Mouse (Mus musculus) small intestine, adult 2 months (tissue): Measurements from ENCODE around the gene Timm17a. TPM values are rescaled to one million over a fixed set of nuclear protein-coding genes. Genes with fewer than 3 reads are reported as not detected.
A peak's percentile ranks its signal among the peaks of the same experiment; 100 is the strongest.

Experiments used
- H3K27ac ChIP-seq: fragments of 200-500 bp; 2 replicates; pipeline ENCODE4 v1.5.1; 2012; ENCODE audit warnings: low read depth, low read length, control low read depth, inconsistent platforms; ENCODE audit not compliant: insufficient read depth
- H3K27me3 ChIP-seq: fragments of 200-500 bp; 2 replicates; pipeline ENCODE4 v1.6.1; 2012; ENCODE audit warnings: mild to moderate bottlenecking, moderate library complexity, low read length, inconsistent platforms; ENCODE audit not compliant: control insufficient read depth, insufficient read depth
- H3K36me3 ChIP-seq: fragments of 200-500 bp; 2 replicates; pipeline ENCODE4 v1.6.1; 2012; ENCODE audit warnings: mild to moderate bottlenecking, low read length, control low read depth, inconsistent platforms; ENCODE audit not compliant: control insufficient read depth, insufficient read depth
- H3K4me1 ChIP-seq: fragments of 200-500 bp; 2 replicates; pipeline ENCODE4 v1.6.1; 2012; ENCODE audit warnings: low read length, inconsistent platforms, mixed read lengths; ENCODE audit not compliant: control insufficient read depth, insufficient read depth, insufficient read length
- H3K4me3 ChIP-seq: fragments of 200-500 bp; 2 replicates; pipeline ENCODE4 v1.5.1; 2012; ENCODE audit warnings: low read depth, mild to moderate bottlenecking, control low read depth, inconsistent platforms, low read length, moderate library complexity
- CTCF ChIP-seq: fragments of 200-500 bp; IDR thresholded peaks from 2 replicates; pipeline ENCODE4 v1.5.1; 2012; ENCODE audit warnings: low read depth, mild to moderate bottlenecking, control low read depth, inconsistent platforms, low read length, moderate library complexity, mixed read lengths; ENCODE audit not compliant: insufficient replicate concordance, insufficient read length; ENCODE audit errors: extremely low read depth
- POLR2A ChIP-seq: fragments of 200-500 bp; IDR thresholded peaks from 2 replicates; pipeline ENCODE4 v1.6.1; 2012; ENCODE audit warnings: low read depth, mild to moderate bottlenecking, control low read depth, inconsistent platforms, low read length, moderate library complexity
- WGBS: fragments of 180-500 bp; shearing (Covaris S2); methylation state at CpG from one replicate; pipeline ENCODE4 v1.1.7; 2018; 5-methylcytosine and 5-hydroxymethylcytosine counted together
- polyA plus RNA-seq: library from polyadenylated mRNA; depleted of rRNA; stranded (reverse); fragments of >200 nt; gene quantifications from 2 replicates; pipeline ENCODE4 v1.2.3, GENCODE M21; 2012; rRNA removed

The Timm17a gene
- polyA plus RNA-seq, 1 experiment, result 24.1 TPM

DNA sequence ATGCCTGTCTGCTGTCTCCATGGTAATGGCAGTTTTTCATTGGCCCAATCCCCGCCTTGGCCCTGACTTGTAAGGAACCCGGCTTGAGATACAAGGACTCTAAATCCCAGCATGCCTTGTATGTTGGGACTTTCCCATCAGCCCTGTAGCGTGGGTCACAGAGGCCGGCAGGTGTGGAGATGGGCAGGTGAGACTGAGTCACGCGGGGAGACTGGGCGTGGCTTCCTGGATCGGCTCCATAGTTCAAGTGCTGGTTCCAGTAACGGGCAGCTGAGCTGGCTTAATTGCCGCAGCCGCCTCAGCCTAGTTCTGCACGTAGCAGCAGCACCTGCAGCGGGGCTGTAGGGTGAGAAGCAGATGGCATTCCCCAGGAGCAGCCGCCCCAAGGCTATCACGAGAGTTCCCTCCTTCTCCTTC is 65.1 kb downstream of the Timm17a start:
- peaks cover 16% of the 10 kb centered on the region for H3K4me1 ChIP-seq
- TF ChIP-seq CTCF (no peak), POLR2A (peak; percentile 67; the same call in 1 of the 2 replicates)
- 6% methylated on average over 15 of the region's 15 CpGs for WGBS
- no peaks in the 10 kb centered on the region for H3K27me3 ChIP-seq
- peak overlapping the region; percentile 81 for H3K27ac ChIP-seq
- H3K4me3 ChIP-seq, result no peak overlapping the region
- H3K36me3 ChIP-seq, result peaks cover 12% of the 10 kb centered on the region

Other genes starting within 250 kb of the Timm17a start
- gene Lgr6, start 208.5 kb downstream of the Timm17a start, polyA plus RNA-seq, result 0.06 and 0.17 TPM in 2 replicates
- 3.9 and 5.4 TPM in 2 replicates for gene Ptpn7, start 181.1 kb downstream of the Timm17a start, polyA plus RNA-seq
- 31.0 and 82.9 TPM in 2 replicates for gene Arl8a, start 167.0 kb downstream of the Timm17a start, polyA plus RNA-seq
- gene Gpr37l1, start 146.1 kb downstream of the Timm17a start, polyA plus RNA-seq, result 1.9 and 2.2 TPM in 2 replicates
- 110 and 185 TPM in 2 replicates for gene Elf3, start 55.2 kb downstream of the Timm17a start, polyA plus RNA-seq
- 66.3 and 103 TPM in 2 replicates for gene Rnpep, start 29.7 kb downstream of the Timm17a start, polyA plus RNA-seq
- 13.3 and 16.0 TPM in 2 replicates for gene Lmod1, start 11.0 kb upstream of the Timm17a start, polyA plus RNA-seq
- gene Shisa4, start 61.5 kb upstream of the Timm17a start, polyA plus RNA-seq, result 3.9 and 6.5 TPM in 2 replicates
- 20.8 and 28.8 TPM in 2 replicates for gene Ipo9, start 116.7 kb upstream of the Timm17a start, polyA plus RNA-seq